Mouse (Mus musculus): ENCODE results near the gene Shisa7. TPM values are rescaled to one million over a fixed set of nuclear protein-coding genes. Genes with fewer than 3 reads are reported as not detected.
A peak's percentile ranks its signal among the peaks of the same experiment; 100 is the strongest.
"Not testable (repeated sequence)": the region's sequence is repeated elsewhere in the genome, so short reads cannot be mapped to it uniquely, and the experiment has no call there.

The Shisa7 gene
- polyA plus RNA-seq, 1 experiment from 2014 or later: 1.0 TPM

DNA sequence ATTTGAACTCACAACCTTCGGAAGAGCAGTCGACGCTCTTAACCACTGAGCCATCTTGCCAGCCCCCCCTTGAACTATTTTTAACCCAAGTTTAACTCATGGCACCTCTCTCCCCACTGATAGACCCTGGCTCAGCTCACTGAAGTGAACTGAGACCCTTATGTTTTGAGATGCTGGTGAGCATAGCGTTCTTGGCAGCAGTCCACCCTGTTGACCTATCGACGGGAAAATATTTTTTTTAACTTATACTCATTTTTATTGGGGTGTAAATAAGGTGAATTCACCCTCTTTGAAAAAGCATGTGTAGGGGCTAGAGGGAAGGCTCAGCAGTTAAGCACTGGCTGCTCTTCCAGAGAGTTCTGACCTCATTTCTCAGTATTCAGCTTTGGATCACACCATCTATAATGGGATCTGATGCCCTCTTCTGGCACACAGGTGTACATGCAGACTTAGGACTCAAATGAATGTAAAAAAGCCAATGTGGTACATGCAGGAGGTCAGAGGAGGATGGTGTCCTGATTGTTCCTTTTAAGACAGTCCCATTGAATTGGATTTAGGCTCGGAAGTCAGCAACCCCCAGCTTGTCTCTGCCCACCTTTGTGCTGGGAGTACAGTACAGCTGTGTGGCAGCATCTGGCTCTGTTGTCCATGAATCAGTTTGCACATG is 48.6 kb downstream of the Shisa7 start:
- Histone ChIP-seq H3K9ac (replicated peaks; ENCODE audit: low read depth, low read length) (no peak overlapping the region), H3K9me3 (ENCODE audit: control insufficient read depth, low read depth, low read length) (no peaks in the 10 kb centered on the region), H3K4me3 (ENCODE audit: low read depth, low read length) (no peak overlapping the region), H3K36me3 (ENCODE audit: control insufficient read depth, insufficient read depth, low read length) (peaks cover 36% of the 10 kb centered on the region), H3K4me2 (replicated peaks; ENCODE audit: low read depth, low read length) (no peak overlapping the region), H3K4me1 (ENCODE audit: control insufficient read depth, insufficient read depth, low read length) (0 out of 2 replicates have a peak, but pooled peaks cover 10% of the 10 kb centered on the region), H3K27me3 (ENCODE audit: control insufficient read depth, insufficient read depth, low read length) (no peaks in the 10 kb centered on the region), H3K27ac (ENCODE audit: low read length) (no peak overlapping the region)
- WGBS: 74% methylated on average over 7 of the region's 7 CpGs
- ATAC-seq (ENCODE audit: insufficient number of reproducible peaks, insufficient read depth, low FRiP score, low read depth): no peak

DNA sequence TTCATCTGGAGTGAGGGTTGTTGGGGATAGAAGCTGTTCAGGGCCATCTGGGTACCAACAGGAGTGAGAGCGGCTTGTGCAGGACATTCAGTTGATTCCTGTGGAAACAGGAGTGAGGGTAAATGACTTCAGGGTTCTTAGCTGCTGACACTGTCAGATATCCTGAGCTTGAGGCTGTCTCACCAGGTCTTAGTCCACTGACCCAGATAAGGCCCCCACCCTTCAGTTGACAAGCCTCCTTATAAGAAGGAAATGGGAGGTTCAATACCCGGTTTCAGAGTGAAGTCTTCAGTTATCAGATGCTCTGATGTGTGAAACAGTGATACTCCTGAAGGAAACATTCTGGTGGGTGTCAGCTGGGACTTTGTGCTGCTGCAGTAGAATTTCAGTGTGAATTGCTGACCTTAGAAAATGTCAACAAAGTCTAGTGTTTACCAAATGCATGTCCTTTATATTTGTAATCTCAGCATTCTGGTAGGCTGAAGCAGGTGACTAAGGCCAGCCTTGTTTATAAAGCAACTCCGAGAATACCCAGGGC is 49.8 kb downstream of the Shisa7 start:
- Histone ChIP-seq H3K4me1 (ENCODE audit: control insufficient read depth, insufficient read depth, low read length) (0 out of 2 replicates have a peak, but pooled peaks cover 10% of the 10 kb centered on the region), H3K4me3 (ENCODE audit: low read depth, low read length) (0 out of 2 replicates have a peak overlapping the region, but pooled peaks have one; percentile 89), H3K27me3 (ENCODE audit: control insufficient read depth, insufficient read depth, low read length) (no peaks in the 10 kb centered on the region), H3K4me2 (replicated peaks; ENCODE audit: low read depth, low read length) (no peak overlapping the region), H3K36me3 (ENCODE audit: control insufficient read depth, insufficient read depth, low read length) (peaks cover 36% of the 10 kb centered on the region), H3K9me3 (ENCODE audit: control insufficient read depth, low read depth, low read length) (no peaks in the 10 kb centered on the region), H3K9ac (replicated peaks; ENCODE audit: low read depth, low read length) (no peak overlapping the region), H3K27ac (ENCODE audit: low read length) (no peak overlapping the region)
- 74% methylated on average over 3 of the region's 3 CpGs for WGBS
- no peak for ATAC-seq (ENCODE audit: insufficient number of reproducible peaks, insufficient read depth, low FRiP score, low read depth)

DNA sequence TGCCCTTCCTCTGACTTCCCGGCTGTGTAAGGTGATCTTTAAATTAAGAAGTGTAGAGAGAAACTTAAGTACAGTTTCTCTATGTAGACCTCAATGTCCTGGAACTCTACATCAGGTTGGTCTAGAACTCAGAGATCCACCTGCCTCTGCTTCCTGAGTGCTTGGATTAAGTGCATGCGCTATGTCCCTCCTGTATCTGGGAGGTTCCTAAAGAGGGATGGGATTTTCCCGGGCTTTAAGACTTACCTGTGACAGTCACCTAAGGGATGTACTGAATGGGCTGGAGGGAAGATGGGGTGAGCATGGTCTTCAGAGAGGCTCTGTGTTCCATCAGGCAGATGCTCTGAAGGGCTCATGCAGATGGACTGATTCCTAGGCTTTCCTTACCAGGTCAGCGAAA is 50.8 kb downstream of the Shisa7 start:
- Histone ChIP-seq H3K9me3 (ENCODE audit: control insufficient read depth, low read depth, low read length) (no peaks in the 10 kb centered on the region), H3K36me3 (ENCODE audit: control insufficient read depth, insufficient read depth, low read length) (peaks cover 36% of the 10 kb centered on the region), H3K27ac (ENCODE audit: low read length) (peak overlapping the region; percentile 44; the same call in 1 of the 2 replicates), H3K4me1 (ENCODE audit: control insufficient read depth, insufficient read depth, low read length) (0 out of 2 replicates have a peak, but pooled peaks cover 10% of the 10 kb centered on the region), H3K27me3 (ENCODE audit: control insufficient read depth, insufficient read depth, low read length) (no peaks in the 10 kb centered on the region), H3K4me2 (replicated peaks; ENCODE audit: low read depth, low read length) (peak overlapping the region; percentile 77), H3K9ac (replicated peaks; ENCODE audit: low read depth, low read length) (peak overlapping the region; percentile 97), H3K4me3 (ENCODE audit: low read depth, low read length) (peak overlapping the region; percentile 89)
- WGBS: 34% methylated on average over 4 of the region's 4 CpGs
- no peak for ATAC-seq (ENCODE audit: insufficient number of reproducible peaks, insufficient read depth, low FRiP score, low read depth)

DNA sequence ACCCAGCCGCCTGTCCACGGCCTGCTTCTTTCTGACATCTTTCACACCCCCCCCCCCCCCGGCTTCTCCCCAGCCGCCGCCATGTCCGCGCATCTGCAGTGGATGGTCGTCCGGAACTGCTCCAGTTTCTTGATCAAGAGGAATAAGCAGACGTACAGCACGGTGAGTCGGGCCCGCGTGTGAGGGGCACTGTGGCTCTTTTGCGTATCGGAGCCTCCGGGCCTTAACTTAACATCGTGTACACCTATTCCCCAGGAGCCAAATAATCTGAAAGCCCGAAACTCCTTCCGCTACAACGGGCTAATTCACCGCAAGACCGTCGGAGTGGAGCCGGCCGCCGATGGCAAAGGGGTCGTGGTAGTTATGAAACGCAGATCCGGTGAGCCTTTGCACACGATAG is 51.2 kb downstream of the Shisa7 start:
- WGBS: 1% methylated on average over 31 of the region's 31 CpGs
- H3K4me3 ChIP-seq (ENCODE audit: low read depth, low read length): peak overlapping the region; percentile 89
- H3K9me3 ChIP-seq (ENCODE audit: control insufficient read depth, low read depth, low read length); H3K27me3 ChIP-seq (ENCODE audit: control insufficient read depth, insufficient read depth, low read length); H3K4me1 ChIP-seq (ENCODE audit: control insufficient read depth, insufficient read depth, low read length): not testable (repeated sequence)
- peak overlapping the region; percentile 97 for H3K9ac ChIP-seq (replicated peaks; ENCODE audit: low read depth, low read length)
- peaks cover 36% of the 10 kb centered on the region for H3K36me3 ChIP-seq (ENCODE audit: control insufficient read depth, insufficient read depth, low read length)
- ATAC-seq (ENCODE audit: insufficient number of reproducible peaks, insufficient read depth, low FRiP score, low read depth): 0 out of 2 replicates have a peak, but pooled peaks have one; percentile 0
- H3K27ac ChIP-seq (ENCODE audit: low read length): peak overlapping the region; percentile 84
- peak overlapping the region; percentile 77 for H3K4me2 ChIP-seq (replicated peaks; ENCODE audit: low read depth, low read length)

DNA sequence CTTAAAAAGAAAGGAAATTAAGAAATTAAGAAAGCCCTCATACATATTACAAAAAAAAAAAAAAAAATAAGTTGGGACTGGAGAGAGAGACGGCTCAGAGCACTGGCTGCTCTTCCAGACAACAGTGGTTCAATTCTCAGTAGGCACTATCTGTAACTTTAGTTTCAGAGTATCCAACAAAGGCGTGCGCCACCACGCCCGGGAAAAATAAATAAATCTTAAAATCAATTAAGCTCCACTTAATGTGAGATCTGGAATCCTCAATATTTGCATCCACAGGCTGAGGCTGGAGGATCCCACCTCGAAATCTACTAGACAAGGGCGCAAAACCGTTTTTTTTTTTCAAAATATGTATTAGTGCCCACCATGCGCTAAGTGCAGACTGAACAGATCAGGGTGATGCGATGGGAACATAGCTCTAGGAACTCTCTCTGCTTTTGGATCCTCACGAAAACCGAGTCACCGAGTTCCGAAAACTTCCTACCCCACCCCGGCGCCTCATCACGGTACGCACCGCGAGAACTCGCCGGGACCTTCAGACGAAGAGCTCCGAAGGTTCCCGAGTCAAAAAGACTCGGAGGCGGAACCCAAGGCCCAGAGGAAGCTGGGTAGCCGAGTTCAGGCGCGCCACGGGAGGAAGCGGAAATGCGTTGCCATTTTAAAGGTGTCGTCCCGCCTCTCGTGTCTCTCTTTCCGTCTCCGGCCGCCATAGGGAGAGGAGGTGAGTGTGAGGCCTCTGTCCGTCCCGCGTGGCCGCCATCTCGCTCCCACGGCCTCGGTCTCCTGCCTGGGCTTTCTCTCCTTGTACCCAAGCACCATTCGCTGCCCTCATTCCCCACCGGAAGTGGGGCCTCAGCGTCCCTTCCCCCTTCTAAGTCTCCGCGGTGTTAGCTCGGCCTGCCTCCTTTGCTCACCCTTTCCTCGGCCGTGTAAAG is 52.0 kb downstream of the Shisa7 start, which contains the start of gene Rpl28:
Gene Rpl28, plus strand, starts transcription at position 597 of the 935 bp plus-strand sequence.
- Histone ChIP-seq H3K9me3 (ENCODE audit: control insufficient read depth, low read depth, low read length) (no peaks in the 10 kb centered on the region), H3K27me3 (ENCODE audit: control insufficient read depth, insufficient read depth, low read length) (no peaks in the 10 kb centered on the region), H3K4me2 (replicated peaks; ENCODE audit: low read depth, low read length) (peak within 1 kb of the TSS; percentile 77), H3K4me1 (ENCODE audit: control insufficient read depth, insufficient read depth, low read length) (0 out of 2 replicates have a peak, but pooled peaks cover 10% of the 10 kb centered on the region), H3K4me3 (ENCODE audit: low read depth, low read length) (peak within 1 kb of the TSS; percentile 89), H3K27ac (ENCODE audit: low read length) (peak within 1 kb of the TSS; percentile 84), H3K9ac (replicated peaks; ENCODE audit: low read depth, low read length) (peak within 1 kb of the TSS; percentile 97), H3K36me3 (ENCODE audit: control insufficient read depth, insufficient read depth, low read length) (peaks cover 33% of the 10 kb centered on the region)
- 1% methylated on average over 54 of the region's 54 CpGs for WGBS
- ATAC-seq (ENCODE audit: insufficient number of reproducible peaks, insufficient read depth, low FRiP score, low read depth): peak; percentile 86

DNA sequence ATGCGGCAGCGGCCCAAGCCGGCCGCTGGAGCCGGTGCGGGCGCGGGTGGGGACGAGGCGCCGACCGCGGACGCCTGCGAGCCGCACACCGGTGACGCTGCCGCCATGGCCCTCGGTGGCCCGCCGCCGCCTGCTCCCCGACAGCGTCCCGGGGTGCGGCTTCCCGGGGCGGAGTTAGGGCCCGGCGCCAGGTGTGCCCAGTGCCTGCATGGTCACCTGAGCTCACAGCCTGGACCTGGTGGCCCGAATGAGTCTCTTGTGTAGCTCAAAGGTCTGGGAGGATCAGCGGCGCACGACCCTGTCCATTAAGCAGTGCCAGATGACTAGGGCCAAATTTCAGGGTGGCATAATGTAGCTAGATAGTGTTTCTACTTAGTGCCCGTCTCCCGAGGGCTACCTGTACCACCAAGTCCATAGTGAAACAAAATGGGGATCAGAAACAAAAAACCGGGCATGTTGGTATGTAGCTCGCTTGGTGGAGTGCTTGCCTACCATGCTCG is 55.0 kb downstream of the Shisa7 start, which contains the start of gene Tmem238:
Gene Tmem238, minus strand, starts transcription at position 221 of the 500 bp plus-strand sequence.
- WGBS: 9% methylated on average over 40 of the region's 40 CpGs
- Histone ChIP-seq H3K27me3 (ENCODE audit: control insufficient read depth, insufficient read depth, low read length) (no peaks in the 10 kb centered on the region), H3K27ac (ENCODE audit: low read length) (peak within 1 kb of the TSS; percentile 76), H3K9ac (replicated peaks; ENCODE audit: low read depth, low read length) (peak within 1 kb of the TSS; percentile 76), H3K4me3 (ENCODE audit: low read depth, low read length) (peak within 1 kb of the TSS; percentile 51), H3K4me2 (replicated peaks; ENCODE audit: low read depth, low read length) (peak within 1 kb of the TSS; percentile 68), H3K4me1 (ENCODE audit: control insufficient read depth, insufficient read depth, low read length) (0 out of 2 replicates have a peak, but pooled peaks cover 6% of the 10 kb centered on the region), H3K9me3 (ENCODE audit: control insufficient read depth, low read depth, low read length) (no peaks in the 10 kb centered on the region), H3K36me3 (ENCODE audit: control insufficient read depth, insufficient read depth, low read length) (peaks cover 9% of the 10 kb centered on the region)
- peak; percentile 53; the same call in 1 of the 2 replicates for ATAC-seq (ENCODE audit: insufficient number of reproducible peaks, insufficient read depth, low FRiP score, low read depth)

DNA sequence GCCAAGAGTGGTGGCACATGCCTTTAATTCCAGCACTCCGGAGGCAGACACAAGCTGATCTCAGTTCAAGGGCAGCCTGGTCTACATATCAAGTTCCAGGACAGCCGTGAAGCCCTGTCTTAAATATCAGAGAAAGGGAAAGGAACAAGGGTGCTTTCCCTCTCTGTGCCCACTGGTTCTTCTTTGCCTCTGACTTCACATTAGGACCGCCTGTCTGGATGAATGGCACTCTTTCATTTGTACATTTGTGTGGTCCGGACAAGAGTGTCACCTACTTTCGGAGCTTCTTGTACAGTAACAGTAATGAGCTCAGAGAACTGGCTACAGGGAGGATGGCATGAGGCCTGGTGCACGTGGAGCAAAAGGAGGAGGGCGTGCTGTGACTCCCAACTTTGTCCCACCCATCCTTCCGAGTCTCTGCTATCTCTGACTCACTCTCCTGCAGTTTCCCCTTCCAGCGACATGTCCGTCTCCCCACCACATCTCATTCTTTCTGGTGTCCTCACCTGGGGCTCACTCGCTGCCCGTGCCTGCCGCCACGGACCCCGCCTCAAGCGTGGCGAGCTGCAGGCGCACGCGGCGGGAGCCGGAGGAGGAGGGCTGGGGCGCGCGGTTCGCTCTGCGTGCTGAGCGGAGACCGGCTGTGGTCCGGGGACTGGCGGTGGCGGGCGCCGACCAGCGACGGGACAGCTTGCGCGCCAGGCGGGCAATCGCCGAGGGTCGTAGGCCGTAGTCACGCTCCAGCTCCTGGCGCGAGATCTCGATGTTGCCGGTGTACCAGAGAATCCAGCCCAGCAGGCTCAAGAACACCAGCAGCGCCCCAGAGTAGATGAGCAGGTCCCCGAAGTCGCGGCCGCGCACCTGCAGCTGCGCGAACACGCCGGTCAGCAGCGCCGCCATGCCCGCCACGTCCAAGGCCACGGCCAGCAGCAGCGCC is 55.7 kb downstream of the Shisa7 start:
- Histone ChIP-seq H3K36me3 (ENCODE audit: control insufficient read depth, insufficient read depth, low read length) (peaks cover 2% of the 10 kb centered on the region), H3K9ac (replicated peaks; ENCODE audit: low read depth, low read length) (peak overlapping the region; percentile 76), H3K4me2 (replicated peaks; ENCODE audit: low read depth, low read length) (peak overlapping the region; percentile 68), H3K27me3 (ENCODE audit: control insufficient read depth, insufficient read depth, low read length) (no peaks in the 10 kb centered on the region), H3K27ac (ENCODE audit: low read length) (peak overlapping the region; percentile 76), H3K4me1 (ENCODE audit: control insufficient read depth, insufficient read depth, low read length) (0 out of 2 replicates have a peak, but pooled peaks cover 1% of the 10 kb centered on the region), H3K9me3 (ENCODE audit: control insufficient read depth, low read depth, low read length) (no peaks in the 10 kb centered on the region), H3K4me3 (ENCODE audit: low read depth, low read length) (peak overlapping the region; percentile 51)
- WGBS: 3% methylated on average over 64 of the region's 64 CpGs
- peak; percentile 53 for ATAC-seq (ENCODE audit: insufficient number of reproducible peaks, insufficient read depth, low FRiP score, low read depth)
